Mouse (Mus musculus): Measurements from ENCODE around the gene Cryzl1.

Gene Cryzl1

DNA sequence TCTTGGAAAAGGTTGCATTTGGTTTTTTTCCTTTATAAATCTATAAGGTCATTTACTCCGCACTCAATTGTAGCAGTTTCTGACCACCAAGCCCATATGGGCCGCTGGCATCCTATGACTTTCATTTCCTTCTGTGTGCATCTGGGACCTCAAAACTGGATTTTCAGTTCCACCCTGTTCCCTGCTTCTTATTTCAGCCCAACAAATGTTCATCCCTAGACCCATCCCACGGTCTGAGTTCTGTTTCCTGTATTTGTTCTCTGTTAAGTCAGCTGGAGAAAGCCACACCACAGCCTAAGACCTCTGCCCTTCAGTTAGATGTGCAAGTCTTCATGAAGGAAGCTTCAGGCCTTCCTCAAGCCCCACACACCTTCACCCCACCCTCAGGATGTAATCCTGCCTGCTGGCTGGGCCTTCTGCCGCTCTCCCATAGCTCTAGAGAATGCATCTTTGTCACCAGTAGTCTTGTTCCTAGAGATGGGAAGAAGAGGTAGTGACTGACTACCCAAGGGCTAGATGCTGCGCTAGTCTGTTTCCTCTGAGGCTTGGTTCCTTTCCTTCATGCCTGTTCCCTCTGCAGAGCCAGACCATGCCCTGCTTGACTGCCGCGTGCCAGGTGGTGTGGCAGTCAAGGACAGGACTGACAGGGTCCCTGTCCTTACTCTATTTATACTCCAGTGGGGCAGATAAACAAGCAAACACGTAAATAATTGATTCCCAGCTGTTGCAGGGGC is 11.6 kb upstream of the Cryzl1 start:
- DNase-seq (ENCODE audit: low spot score): no peak

GRCm38 (mm10) chr16:91738505-91738904 is 9.7 kb upstream of the Cryzl1 start:
- DNase-seq (ENCODE audit: low spot score): no peak

GRCm38 (mm10) chr16:91736046-91736816 is 7.5 kb upstream of the Cryzl1 start:
- no peak for DNase-seq (ENCODE audit: low spot score)

- no peak for DNase-seq (ENCODE audit: low spot score)
Measured at GRCm38 (mm10) chr16:91734771-91735170, 6.0 kb upstream of the Cryzl1 start.

GRCm38 (mm10) chr16:91732816-91733215 is 4.0 kb upstream of the Cryzl1 start:
- no peak for DNase-seq (ENCODE audit: low spot score)

- DNase-seq (ENCODE audit: low spot score): peak; percentile 8
Measured at GRCm38 (mm10) chr16:91730446-91730845, 1.7 kb upstream of the Cryzl1 start.

- no peak for DNase-seq (ENCODE audit: low spot score)
Measured at GRCm38 (mm10) chr16:91729821-91730441, 1.2 kb upstream of the Cryzl1 start.

GRCm38 (mm10) chr16:91729066-91729482 is 299 bp upstream of the Cryzl1 start, which contains the start of gene Itsn1:
Gene Itsn1, plus strand, starts transcription at chr16:91729281.
- DNase-seq (ENCODE audit: low spot score): peak; percentile 98

DNA sequence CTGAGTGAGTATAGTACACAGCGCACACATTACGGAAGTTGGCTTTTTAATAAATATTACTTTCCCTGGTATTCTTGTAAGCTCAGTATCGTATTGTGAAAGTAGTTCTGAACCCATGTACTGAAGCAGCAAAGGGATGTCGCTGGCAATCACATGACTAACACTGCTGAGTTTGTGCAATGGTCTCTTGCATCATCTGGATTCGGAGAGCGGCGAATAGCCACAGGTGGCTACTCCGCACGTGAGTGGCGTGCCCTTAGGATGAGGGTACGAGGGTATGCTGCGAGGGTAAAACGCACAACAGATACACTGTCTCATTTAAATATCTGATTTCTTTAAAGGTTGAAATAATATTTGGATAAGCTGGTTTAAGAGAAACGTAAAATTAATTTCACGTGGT is 1.3 kb downstream of the Cryzl1 start:
- DNase-seq (ENCODE audit: low spot score): no peak

- DNase-seq (ENCODE audit: low spot score): peak; percentile 61
Measured at GRCm38 (mm10) chr16:91724247-91724646, 4.5 kb downstream of the Cryzl1 start.

GRCm38 (mm10) chr16:91717399-91717798 is 11.4 kb downstream of the Cryzl1 start:
- no peak for DNase-seq (ENCODE audit: low spot score)

- DNase-seq (ENCODE audit: low spot score): no peak
Measured at GRCm38 (mm10) chr16:91716927-91717349, 11.8 kb downstream of the Cryzl1 start.

- DNase-seq (ENCODE audit: low spot score): no peak
Measured at GRCm38 (mm10) chr16:91710241-91710640, 18.5 kb downstream of the Cryzl1 start.

- no peak for DNase-seq (ENCODE audit: low spot score)
Measured at GRCm38 (mm10) chr16:91704603-91705340, 24.0 kb downstream of the Cryzl1 start.

DNA sequence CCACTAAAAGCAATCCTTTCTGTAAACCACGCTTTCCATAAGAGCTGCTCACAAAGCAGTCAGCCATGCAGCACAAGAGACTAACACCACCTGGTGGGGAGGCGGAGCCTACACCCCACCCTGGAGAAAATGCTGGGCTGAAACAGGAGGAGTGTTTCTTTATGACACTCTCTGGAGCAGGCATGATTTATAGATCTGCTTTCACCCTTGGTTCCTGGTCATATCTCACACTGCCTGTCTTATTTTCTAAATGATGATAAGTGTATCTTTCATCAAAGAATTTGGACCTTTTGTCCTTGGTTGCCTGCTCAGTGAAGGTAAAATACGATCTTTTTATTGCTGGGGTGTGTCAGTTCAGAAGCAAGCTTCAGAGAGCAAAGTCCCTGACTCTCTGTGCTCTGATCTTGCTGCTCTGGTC is 26.0 kb downstream of the Cryzl1 start:
- DNase-seq (ENCODE audit: low spot score): no peak

DNA sequence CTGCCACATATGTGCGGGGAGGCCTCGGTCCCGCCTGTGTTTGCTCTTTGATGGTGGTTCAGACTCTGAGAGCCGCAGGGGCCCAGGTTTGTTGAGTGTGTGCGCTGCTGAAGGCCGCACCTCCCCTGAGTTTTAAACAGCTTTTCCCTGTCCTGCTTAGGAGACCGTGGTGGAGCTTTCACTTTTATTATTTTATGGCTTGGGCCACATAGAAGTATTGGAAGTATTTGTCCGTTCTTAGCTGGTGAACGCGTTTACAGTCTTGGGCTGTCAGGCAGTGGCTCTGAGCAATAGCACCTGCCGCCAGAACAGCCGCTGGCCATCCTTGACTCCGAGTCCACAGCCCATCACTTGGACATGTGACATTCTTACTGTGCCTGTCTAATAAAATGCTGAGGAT is 26.9 kb downstream of the Cryzl1 start:
- DNase-seq (ENCODE audit: low spot score): no peak

DNA sequence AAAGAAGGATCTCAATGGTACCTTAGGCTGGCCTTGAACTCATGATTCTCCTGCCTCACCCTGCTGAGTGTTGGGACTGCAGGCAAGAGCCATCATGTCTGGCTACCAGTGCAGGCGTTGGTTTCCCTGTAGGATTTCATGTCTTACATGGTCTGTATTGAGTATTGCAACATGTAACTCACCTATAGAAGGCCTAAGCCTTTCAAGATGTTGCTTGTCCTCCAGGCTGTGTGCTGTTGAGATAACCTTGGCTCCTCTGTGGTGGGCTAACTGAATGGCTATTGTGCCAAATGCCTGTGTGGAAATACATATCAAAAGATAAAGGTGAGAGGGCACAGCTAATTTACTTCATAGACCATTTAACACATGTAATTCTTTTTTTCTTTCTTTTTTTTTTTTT is 29.8 kb downstream of the Cryzl1 start:
- no peak for DNase-seq (ENCODE audit: low spot score)

GRCm38 (mm10) chr16:91695108-91695755 is 33.5 kb downstream of the Cryzl1 start:
- no peak for DNase-seq (ENCODE audit: low spot score)

GRCm38 (mm10) chr16:91694455-91695084 is 34.2 kb downstream of the Cryzl1 start:
- DNase-seq (ENCODE audit: low spot score): peak; percentile 50

DNA sequence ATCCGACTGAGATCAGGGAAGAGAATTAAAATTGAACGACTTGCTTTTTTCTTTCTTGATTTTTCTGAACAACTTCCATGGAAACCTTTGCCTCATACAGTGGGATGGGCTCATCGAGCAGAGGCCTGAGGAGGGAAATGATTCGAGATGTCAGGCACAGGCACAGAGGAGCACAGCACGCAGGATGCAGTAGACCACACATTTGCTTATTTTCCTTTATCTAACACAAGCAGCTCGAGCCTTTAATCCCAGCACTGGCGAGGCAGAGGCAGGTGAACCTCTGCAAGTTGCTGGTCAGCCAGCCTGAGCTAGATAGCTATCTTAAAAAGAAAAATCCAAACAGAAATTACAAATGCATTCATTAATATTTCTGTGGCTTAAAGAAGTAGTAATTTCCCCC is 39.0 kb downstream of the Cryzl1 start:
- DNase-seq (ENCODE audit: low spot score): no peak
